Mouse (Mus musculus): Measurements from ENCODE around the gene Map4. TPM values are rescaled to one million over a fixed set of nuclear protein-coding genes. Genes with fewer than 3 reads are reported as not detected.
A peak's percentile ranks its signal among the peaks of the same experiment; 100 is the strongest.

Gene Map4
- polyA plus RNA-seq, 1 experiment from 2014 or later = 109 TPM

GRCm38 (mm10) chr9:110053305-110054079, 122.2 kb downstream of the Map4 start:
- H3K4me3 ChIP-seq = peak overlapping the region; percentile 34
- H3K4me1 ChIP-seq = peaks cover 59% of the 10 kb centered on the region
- WGBS = 22% methylated on average over 8 of the region's 8 CpGs
- H3K27ac ChIP-seq (replicated peaks) = peak overlapping the region; percentile 87
- no peaks in the 10 kb centered on the region for H3K27me3 ChIP-seq
- H3K9ac ChIP-seq (replicated peaks) = peak overlapping the region; percentile 39; the same call in 1 of the 2 replicates
- H3K36me3 ChIP-seq = no peaks in the 10 kb centered on the region
- peak overlapping the region; percentile 48 for H3K4me2 ChIP-seq (replicated peaks)
- ATAC-seq (ENCODE audit: low FRiP score, low read depth) = peak; percentile 86
- no peaks in the 10 kb centered on the region for H3K9me3 ChIP-seq

- Histone ChIP-seq H3K4me2 (replicated peaks) (peak overlapping the region; percentile 48), H3K27ac (replicated peaks) (peak overlapping the region; percentile 87), H3K27me3 (no peaks in the 10 kb centered on the region), H3K36me3 (no peaks in the 10 kb centered on the region), H3K9ac (replicated peaks) (no peak overlapping the region), H3K9me3 (no peaks in the 10 kb centered on the region), H3K4me1 (peaks cover 59% of the 10 kb centered on the region), H3K4me3 (peak overlapping the region; percentile 34)
- 8% methylated on average over 2 of the region's 2 CpGs for WGBS
- ATAC-seq (ENCODE audit: low FRiP score, low read depth) = peak; percentile 75
Measured at GRCm38 (mm10) chr9:110054080-110054421, 122.8 kb downstream of the Map4 start.

- peaks cover 59% of the 10 kb centered on the region for H3K4me1 ChIP-seq
- 33% methylated on average over 3 of the region's 3 CpGs for WGBS
- H3K9ac ChIP-seq (replicated peaks) = peak overlapping the region; percentile 7; the same call in 1 of the 2 replicates
- H3K27me3 ChIP-seq = no peaks in the 10 kb centered on the region
- ATAC-seq (ENCODE audit: low FRiP score, low read depth) = no peak
- no peaks in the 10 kb centered on the region for H3K9me3 ChIP-seq
- peak overlapping the region; percentile 34 for H3K4me3 ChIP-seq
- H3K36me3 ChIP-seq = no peaks in the 10 kb centered on the region
- peak overlapping the region; percentile 48 for H3K4me2 ChIP-seq (replicated peaks)
- H3K27ac ChIP-seq (replicated peaks) = peak overlapping the region; percentile 87
Measured at GRCm38 (mm10) chr9:110054781-110055180, 123.5 kb downstream of the Map4 start.

GRCm38 (mm10) chr9:110057200-110057599, 125.9 kb downstream of the Map4 start:
- Histone ChIP-seq H3K36me3 (no peaks in the 10 kb centered on the region), H3K27me3 (no peaks in the 10 kb centered on the region), H3K4me1 (peaks cover 43% of the 10 kb centered on the region), H3K4me3 (no peak overlapping the region), H3K27ac (replicated peaks) (no peak overlapping the region), H3K4me2 (replicated peaks) (no peak overlapping the region), H3K9me3 (no peaks in the 10 kb centered on the region), H3K9ac (replicated peaks) (no peak overlapping the region)
- 90% methylated on average over 1 of the region's 1 CpGs for WGBS
- ATAC-seq (ENCODE audit: low FRiP score, low read depth) = no peak

- Histone ChIP-seq H3K27ac (replicated peaks) (0 out of 2 replicates have a peak overlapping the region, but pooled peaks have one; percentile 6), H3K4me1 (peaks cover 14% of the 10 kb centered on the region; the same call in 1 of the 2 replicates), H3K36me3 (peaks cover 21% of the 10 kb centered on the region), H3K9me3 (no peaks in the 10 kb centered on the region), H3K4me2 (replicated peaks) (no peak overlapping the region), H3K27me3 (no peaks in the 10 kb centered on the region), H3K9ac (replicated peaks) (no peak overlapping the region), H3K4me3 (no peak overlapping the region)
- no peak for ATAC-seq (ENCODE audit: low FRiP score, low read depth)
- WGBS = 49% methylated on average over 2 of the region's 2 CpGs
Measured at GRCm38 (mm10) chr9:110060761-110061160, 129.5 kb downstream of the Map4 start.

GRCm38 (mm10) chr9:110062405-110062804, 131.1 kb downstream of the Map4 start:
- Histone ChIP-seq H3K4me1 (peaks cover 3% of the 10 kb centered on the region; the same call in 1 of the 2 replicates), H3K9ac (replicated peaks) (no peak overlapping the region), H3K9me3 (no peaks in the 10 kb centered on the region), H3K36me3 (peaks cover 35% of the 10 kb centered on the region), H3K27ac (replicated peaks) (no peak overlapping the region), H3K4me3 (no peak overlapping the region), H3K4me2 (replicated peaks) (no peak overlapping the region), H3K27me3 (no peaks in the 10 kb centered on the region)
- ATAC-seq (ENCODE audit: low FRiP score, low read depth) = no peak
- WGBS = 87% methylated on average over 7 of the region's 7 CpGs

- no peak overlapping the region for H3K27ac ChIP-seq (replicated peaks)
Measured at GRCm38 (mm10) chr9:110062861-110063260, 131.6 kb downstream of the Map4 start.

GRCm38 (mm10) chr9:110064641-110065040, 133.4 kb downstream of the Map4 start:
- H3K27me3 ChIP-seq = no peaks in the 10 kb centered on the region
- ATAC-seq (ENCODE audit: low FRiP score, low read depth) = no peak
- no peak overlapping the region for H3K9ac ChIP-seq (replicated peaks)
- H3K4me2 ChIP-seq (replicated peaks) = no peak overlapping the region
- H3K4me1 ChIP-seq = peaks cover 3% of the 10 kb centered on the region; the same call in 1 of the 2 replicates
- no peak overlapping the region for H3K27ac ChIP-seq (replicated peaks)
- peaks cover 58% of the 10 kb centered on the region for H3K36me3 ChIP-seq
- no peaks in the 10 kb centered on the region for H3K9me3 ChIP-seq
- no peak overlapping the region for H3K4me3 ChIP-seq

More at GRCm38 (mm10) chr9:110062861-110063260, 131.6 kb downstream of the Map4 start:
- no peaks in the 10 kb centered on the region for H3K27me3 ChIP-seq
- ATAC-seq (ENCODE audit: low FRiP score, low read depth) = no peak
- WGBS = 92% methylated on average over 6 of the region's 6 CpGs
- no peaks in the 10 kb centered on the region for H3K9me3 ChIP-seq
- no peak overlapping the region for H3K4me3 ChIP-seq
- no peak overlapping the region for H3K9ac ChIP-seq (replicated peaks)
- no peak overlapping the region for H3K4me2 ChIP-seq (replicated peaks)
- peaks cover 40% of the 10 kb centered on the region for H3K36me3 ChIP-seq
- peaks cover 3% of the 10 kb centered on the region; the same call in 1 of the 2 replicates for H3K4me1 ChIP-seq

GRCm38 (mm10) chr9:110068745-110069144, 137.5 kb downstream of the Map4 start:
- no peak overlapping the region for H3K27ac ChIP-seq (replicated peaks)
- H3K9me3 ChIP-seq = no peaks in the 10 kb centered on the region
- H3K27me3 ChIP-seq = no peaks in the 10 kb centered on the region
- no peak overlapping the region for H3K4me2 ChIP-seq (replicated peaks)
- ATAC-seq (ENCODE audit: low FRiP score, low read depth) = no peak
- H3K4me1 ChIP-seq = no peaks in the 10 kb centered on the region
- H3K4me3 ChIP-seq = no peak overlapping the region
- peaks cover 81% of the 10 kb centered on the region for H3K36me3 ChIP-seq
- WGBS = 92% methylated on average over 6 of the region's 6 CpGs
- no peak overlapping the region for H3K9ac ChIP-seq (replicated peaks)

GRCm38 (mm10) chr9:110070358-110070757, 139.1 kb downstream of the Map4 start:
- Histone ChIP-seq H3K27me3 (no peaks in the 10 kb centered on the region), H3K4me2 (replicated peaks) (no peak overlapping the region), H3K36me3 (peaks cover 88% of the 10 kb centered on the region), H3K27ac (replicated peaks) (no peak overlapping the region), H3K4me1 (no peaks in the 10 kb centered on the region), H3K9me3 (no peaks in the 10 kb centered on the region), H3K9ac (replicated peaks) (no peak overlapping the region), H3K4me3 (no peak overlapping the region)
- no peak for ATAC-seq (ENCODE audit: low FRiP score, low read depth)
- 86% methylated on average over 9 of the region's 9 CpGs for WGBS

GRCm38 (mm10) chr9:110071011-110071410, 139.8 kb downstream of the Map4 start:
- H3K36me3 ChIP-seq = peaks cover 85% of the 10 kb centered on the region
- H3K27ac ChIP-seq (replicated peaks) = no peak overlapping the region

GRCm38 (mm10) chr9:110071843-110072242, 140.6 kb downstream of the Map4 start:
- Histone ChIP-seq H3K27me3 (no peaks in the 10 kb centered on the region), H3K9ac (replicated peaks) (no peak overlapping the region; the same call in 1 of the 2 replicates), H3K4me2 (replicated peaks) (no peak overlapping the region), H3K4me1 (no peaks in the 10 kb centered on the region), H3K4me3 (no peak overlapping the region), H3K27ac (replicated peaks) (no peak overlapping the region), H3K36me3 (peaks cover 79% of the 10 kb centered on the region), H3K9me3 (no peaks in the 10 kb centered on the region)
- 8% methylated on average over 1 of the region's 1 CpGs for WGBS
- peak; percentile 49; the same call in 1 of the 2 replicates for ATAC-seq (ENCODE audit: low FRiP score, low read depth)

More at GRCm38 (mm10) chr9:110071011-110071410, 139.8 kb downstream of the Map4 start:
- Histone ChIP-seq H3K4me2 (replicated peaks) (no peak overlapping the region), H3K4me3 (no peak overlapping the region), H3K9ac (replicated peaks) (no peak overlapping the region), H3K4me1 (no peaks in the 10 kb centered on the region), H3K27me3 (no peaks in the 10 kb centered on the region), H3K9me3 (no peaks in the 10 kb centered on the region)
- 91% methylated on average over 4 of the region's 4 CpGs for WGBS
- no peak for ATAC-seq (ENCODE audit: low FRiP score, low read depth)
